Mouse (Mus musculus) gastrocnemius, postnatal 36 days (tissue): ENCODE data around the gene Polr3e. TPM values are rescaled to one million over a fixed set of nuclear protein-coding genes. Genes with fewer than 3 reads are reported as not detected.
A peak's percentile ranks its signal among the peaks of the same experiment; 100 is the strongest.
"Not testable (repeated sequence)": the region's sequence is repeated elsewhere in the genome, so short reads cannot be mapped to it uniquely, and the experiment has no call there.

ENCODE experiments used
- DNase-seq, 2 experiments: peaks; one replicate each; pipeline ENCODE4 v3.0.0; 2022
- intact Hi-C: fragments of 180-260 bp; cut with DNase I; formaldehyde crosslinking; loops from one replicate; pipeline ENCODE4 v1.15.1; 2025
- total RNA-seq, 2 experiments: library from RNA; stranded (reverse); gene quantifications; 2 replicates each; pipeline ENCODE4 v1.2.3; 2021

Gene Polr3e
- total RNA-seq, 2 experiments from 2014 or later, result 10.7 to 11.4 TPM

- intact Hi-C loops, result no loop called here
- DNase-seq, result no peak
Observed at GRCm38 (mm10) chr7:120969221-120969620, 51.7 kb downstream of the Polr3e start.

GRCm38 (mm10) chr7:120970112-120970511 lies 52.6 kb downstream of the Polr3e start:
- intact Hi-C loops, result no loop called here
- DNase-seq, result no peak

- intact Hi-C loops, DNase-seq: not testable (repeated sequence)
Observed at GRCm38 (mm10) chr7:120972471-120972870, 54.9 kb downstream of the Polr3e start.

- intact Hi-C loops, result no loop called here
- no peak for DNase-seq
Observed at GRCm38 (mm10) chr7:120974001-120974400, 56.5 kb downstream of the Polr3e start.

- intact Hi-C loops, result no loop called here
Observed at GRCm38 (mm10) chr7:120977063-120977462, 59.5 kb downstream of the Polr3e start.

GRCm38 (mm10) chr7:120980041-120980440 lies 62.5 kb downstream of the Polr3e start:
- intact Hi-C loops, result loop anchor here (5.0 kb wide), 1 partner anchor 52 kb away; the partner anchor contains the start of gene Mettl9

More at GRCm38 (mm10) chr7:120977063-120977462, 59.5 kb downstream of the Polr3e start:
- no peak for DNase-seq

GRCm38 (mm10) chr7:120980931-120981924 lies 63.7 kb downstream of the Polr3e start:
- intact Hi-C loops, result loop anchor here (5.0 kb wide), 1 partner anchor 51 kb away; the partner anchor contains the start of gene Mettl9
- DNase-seq, result peak; percentile 10 to 24

More at GRCm38 (mm10) chr7:120980041-120980440, 62.5 kb downstream of the Polr3e start:
- no peak for DNase-seq

- peak; percentile 89 to 90 for DNase-seq
- intact Hi-C loops, result loop anchor here (5.0 kb wide), 1 partner anchor 50 kb away; the partner anchor contains the start of gene Mettl9
Observed at GRCm38 (mm10) chr7:120982200-120982841, 64.8 kb downstream of the Polr3e start, which contains the start of the genes Cdr2 and Mfsd13b. Gene Cdr2 (minus strand): TSS chr7:120982312. Gene Mfsd13b (plus strand): TSS chr7:120982509.

GRCm38 (mm10) chr7:120982968-120983367 lies 65.4 kb downstream of the Polr3e start:
- intact Hi-C loops, result loop anchor here (5.0 kb wide), 1 partner anchor 49 kb away; the partner anchor contains the start of gene Mettl9
- DNase-seq, result no peak

- intact Hi-C loops, result no loop called here
- DNase-seq, result no peak
Observed at GRCm38 (mm10) chr7:120991191-120991590, 73.6 kb downstream of the Polr3e start.

Other genes starting within 250 kb of the Polr3e start
- not detected for gene Pdzd9, start 247.4 kb upstream of the Polr3e start, total RNA-seq
- 10 to 100 TPM; 16.4 to 16.7 TPM for gene Mosmo, start 240.1 kb upstream of the Polr3e start, total RNA-seq
- 1 to 10 TPM in 1 of 2 experiments, under 1 TPM in 1; 0.26 to 1.7 TPM for gene Vwa3a, start 178.4 kb upstream of the Polr3e start, total RNA-seq
- under 1 TPM; 0.32 to 0.61 TPM for gene Gm5737, start 105.4 kb upstream of the Polr3e start, total RNA-seq
- gene Eef2k, start 74.9 kb upstream of the Polr3e start, total RNA-seq, result 10 to 100 TPM; 55.7 to 60.3 TPM
- gene Cdr2, start 64.6 kb downstream of the Polr3e start, total RNA-seq, result 1 to 10 TPM; 2.8 to 3.0 TPM
- not detected for gene Mfsd13b, start 64.8 kb downstream of the Polr3e start, total RNA-seq
- 10 to 100 TPM; 18.5 to 19.7 TPM for gene Mettl9, start 116.7 kb downstream of the Polr3e start, total RNA-seq
- under 1 TPM; 0.18 to 0.49 TPM for gene Igsf6, start 156.8 kb downstream of the Polr3e start, total RNA-seq
- gene Otoa, start 163.9 kb downstream of the Polr3e start, total RNA-seq, result under 1 TPM; 0.20 to 0.28 TPM